Mouse (Mus musculus): Measurements from ENCODE around the gene Atp12a.

Gene Atp12a

DNA sequence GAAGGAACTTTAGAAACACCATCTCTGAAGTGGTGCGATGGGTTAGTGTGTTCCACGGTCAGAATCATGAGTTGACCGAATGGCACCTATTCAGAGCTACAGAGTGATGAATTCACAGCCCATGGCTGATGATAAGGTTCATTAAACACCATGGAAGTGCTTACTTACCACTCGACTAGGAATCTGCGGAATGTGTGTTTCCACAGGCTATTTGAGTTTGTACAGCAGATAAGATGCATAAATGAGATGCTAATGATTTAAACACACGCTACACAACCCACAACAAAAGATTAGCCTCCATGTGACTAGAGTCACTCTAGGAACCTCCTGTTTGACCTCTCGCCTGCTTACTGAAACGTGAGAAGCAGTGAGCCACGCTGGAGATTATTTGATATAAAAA lies 14.5 kb downstream of the Atp12a start:
- no peak for DNase-seq (ENCODE audit: low spot score in 2 of 2)

DNA sequence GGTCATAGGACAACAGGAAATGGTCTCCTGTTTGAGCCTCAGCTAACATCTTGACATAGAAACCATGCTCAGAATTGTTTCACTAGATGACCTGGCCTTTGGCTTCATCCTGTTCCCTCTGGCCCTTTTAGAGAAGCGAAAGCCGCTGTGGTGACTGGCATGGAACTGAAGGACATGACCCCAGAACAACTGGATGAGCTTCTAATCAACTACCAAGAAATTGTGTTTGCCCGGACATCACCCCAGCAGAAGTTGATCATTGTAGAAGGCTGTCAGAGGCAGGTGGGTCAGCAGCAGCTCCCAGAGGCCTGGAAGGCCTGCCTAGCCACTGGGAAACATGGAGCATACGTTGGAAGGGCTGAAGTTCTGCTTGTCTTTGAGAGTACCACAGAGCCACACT lies 17.5 kb downstream of the Atp12a start:
- no peak for DNase-seq (ENCODE audit: low spot score in 2 of 2)

DNA sequence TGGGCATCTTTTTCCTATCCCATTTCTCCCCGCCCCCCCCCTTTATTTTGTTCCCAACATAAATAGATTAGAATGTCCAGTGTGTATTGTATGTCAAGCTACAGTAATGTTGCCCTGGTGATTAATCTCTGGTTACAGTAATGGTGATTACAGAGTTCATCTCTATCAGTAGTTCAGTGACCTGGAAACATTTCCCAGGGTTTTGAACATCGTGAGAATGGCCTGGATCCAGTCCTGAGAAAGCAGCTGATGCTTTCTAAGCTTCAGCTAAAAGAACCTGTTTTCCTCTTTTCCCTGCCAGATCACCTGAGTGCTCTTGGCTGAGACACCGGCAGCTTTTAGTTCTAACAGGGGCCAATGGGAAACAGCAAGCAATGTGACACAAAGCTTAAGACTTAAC lies 25.4 kb downstream of the Atp12a start:
- DNase-seq (ENCODE audit: low spot score in 2 of 2), result no peak

DNA sequence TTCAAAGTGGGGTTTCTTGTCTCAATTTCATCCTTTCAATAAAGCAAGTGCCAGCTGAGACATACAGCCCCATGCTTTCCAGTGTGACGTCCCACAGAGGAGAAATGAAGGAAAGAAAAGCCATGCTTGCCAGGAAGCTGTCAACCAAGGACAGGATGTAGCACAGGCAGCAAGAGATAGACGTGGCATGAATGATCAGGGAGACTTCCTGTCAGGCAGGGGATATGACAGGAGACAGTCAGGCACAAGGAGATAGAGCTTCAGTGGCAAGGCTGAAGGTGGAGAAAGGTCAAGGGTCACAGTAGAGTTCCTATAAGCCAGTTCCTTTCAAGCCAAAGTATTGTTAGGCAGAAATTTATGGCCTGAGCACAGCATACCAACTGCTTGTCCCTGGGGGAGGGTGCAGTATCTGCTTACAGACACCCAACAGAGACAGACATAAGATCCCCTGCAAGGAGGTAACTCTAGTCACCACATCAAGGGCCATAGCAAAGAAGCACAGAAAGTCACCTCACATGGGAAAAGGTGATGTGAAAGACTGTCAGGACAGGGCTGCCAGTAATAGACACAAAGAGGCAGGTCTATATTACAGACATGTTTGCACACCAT lies 28.9 kb downstream of the Atp12a start:
- no peak for DNase-seq (ENCODE audit: low spot score in 2 of 2)

DNA sequence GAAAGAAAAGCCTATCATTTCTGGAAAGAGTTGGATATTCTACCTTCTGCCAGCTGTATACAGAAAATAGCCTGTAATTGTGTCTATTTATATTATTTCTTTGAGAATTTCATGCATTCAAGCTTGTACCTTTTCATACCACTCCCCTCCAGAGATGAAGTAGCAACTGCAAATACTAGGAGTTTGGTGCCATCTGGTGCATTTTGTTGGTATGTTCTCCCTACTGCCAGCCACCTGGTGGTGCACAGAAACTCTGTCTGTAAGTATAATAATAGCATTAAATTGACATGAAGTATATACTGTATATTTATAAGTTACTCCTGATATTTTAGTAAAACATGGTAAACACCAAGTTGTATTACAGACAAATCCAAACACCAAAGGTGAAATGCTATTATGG lies 33.1 kb downstream of the Atp12a start:
- DNase-seq (ENCODE audit: low spot score in 2 of 2), result peak in 1 of 2 experiments; percentile 15

DNA sequence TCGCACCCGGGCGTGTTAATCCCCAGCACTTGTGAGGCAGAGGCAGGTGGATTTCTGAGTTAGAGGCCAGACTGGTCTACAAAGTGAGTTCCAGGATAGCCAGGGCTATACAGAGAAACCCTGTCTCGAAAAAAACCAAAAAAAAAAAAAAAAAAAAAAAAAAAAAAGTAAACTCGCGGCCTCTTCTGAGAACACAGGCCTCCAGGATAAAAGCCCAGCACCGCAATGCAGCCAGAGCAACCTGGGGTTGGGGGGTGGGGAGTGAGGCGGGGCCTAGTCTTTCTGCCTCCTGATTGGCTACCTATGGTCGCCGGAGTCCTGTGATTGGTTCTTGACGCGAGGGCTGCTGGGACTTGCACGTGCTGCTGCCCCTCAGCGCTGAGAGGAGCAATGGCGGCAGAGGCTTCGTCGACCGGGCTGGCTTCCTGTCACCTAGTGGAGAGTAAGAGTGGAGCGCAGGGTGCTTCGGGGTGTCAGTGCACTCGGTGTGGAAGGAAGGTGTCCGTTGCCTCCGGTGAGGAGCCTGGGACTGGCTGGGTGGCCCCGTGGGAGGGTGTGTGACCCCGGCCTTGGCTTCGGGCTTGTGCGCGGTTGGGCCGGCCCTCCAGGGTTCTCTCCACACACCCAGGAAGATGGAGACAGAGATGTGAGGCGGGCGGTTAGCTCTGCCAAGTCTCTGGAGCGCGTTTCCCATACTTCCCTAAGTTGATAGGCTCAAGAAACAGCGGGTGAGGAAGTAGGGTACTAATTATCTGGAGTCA lies 37.6 kb downstream of the Atp12a start, which contains the start of gene Rnf17:
Rnf17 (plus strand) TSS at position 271 of the 761 bp plus-strand sequence.
- no peak for DNase-seq (ENCODE audit: low spot score in 2 of 2)

DNA sequence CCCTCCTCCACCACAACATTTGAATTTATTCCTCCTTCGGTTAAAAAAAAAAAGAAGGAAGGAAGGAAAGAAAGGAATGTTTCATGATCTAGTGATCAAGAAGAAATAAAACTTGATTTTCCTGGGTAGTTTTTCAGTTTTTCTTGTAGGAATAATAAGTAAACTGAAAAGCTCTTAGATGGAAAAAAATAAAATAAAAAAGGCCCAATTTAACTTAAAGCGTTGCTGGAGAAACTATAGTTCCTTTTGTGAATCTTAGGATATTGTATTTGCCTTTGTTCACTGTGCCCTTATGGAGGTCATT lies 38.2 kb downstream of the Atp12a start:
- no peak for DNase-seq (ENCODE audit: low spot score in 2 of 2)
